Mouse (Mus musculus): ENCODE results near the gene Fh1. TPM values are rescaled to one million over a fixed set of nuclear protein-coding genes. Genes with fewer than 3 reads are reported as not detected.

Fh1 gene
- total and polyA plus RNA-seq, 3 experiments, result 257 to 594 (median 504) TPM

GRCm38 (mm10) chr1:175574129-175574528, 51.3 kb downstream of the Fh1 start:
- TF ChIP-seq CTCF (IDR thresholded peaks at IDR 0.05), result no peak
- no peak for TF ChIP-seq POLR2A (IDR thresholded peaks at IDR 0.05; ENCODE audit: insufficient read depth, low read depth, low read length)
- no peak for TF ChIP-seq EP300 (IDR thresholded peaks at IDR 0.05; ENCODE audit: insufficient read depth, low read depth, low read length)
- no peaks in the 10 kb centered on the region for H3K27me3 ChIP-seq (ENCODE audit: control insufficient read depth, insufficient read depth, low read length)
- H3K4me1 ChIP-seq (ENCODE audit: control insufficient read depth, insufficient read depth, low read length), result no peaks in the 10 kb centered on the region
- H3K9ac ChIP-seq (ENCODE audit: low read depth, low read length), result no peak overlapping the region
- H3K27ac ChIP-seq, result no peak overlapping the region
- no peaks in the 10 kb centered on the region for H3K36me3 ChIP-seq (ENCODE audit: control insufficient read depth, insufficient read depth, low read length)
- no peak overlapping the region for H3K4me3 ChIP-seq
- no peak for DNase-seq
- H3K79me2 ChIP-seq (replicated peaks; ENCODE audit: control insufficient read depth, insufficient read depth, low read length), result no peaks in the 10 kb centered on the region
- intact Hi-C loops (cut with DNase I), result no loop called here
- 70% methylated on average over 2 of the region's 2 CpGs for WGBS

GRCm38 (mm10) chr1:175565579-175566103, 59.8 kb downstream of the Fh1 start:
- Histone ChIP-seq H3K4me3 (no peak overlapping the region), H3K36me3 (ENCODE audit: control insufficient read depth, insufficient read depth, low read length) (no peaks in the 10 kb centered on the region), H3K4me1 (ENCODE audit: control insufficient read depth, insufficient read depth, low read length) (no peaks in the 10 kb centered on the region), H3K27me3 (ENCODE audit: control insufficient read depth, insufficient read depth, low read length) (no peaks in the 10 kb centered on the region), H3K79me2 (replicated peaks; ENCODE audit: control insufficient read depth, insufficient read depth, low read length) (no peaks in the 10 kb centered on the region), H3K27ac (no peak overlapping the region), H3K9ac (ENCODE audit: low read depth, low read length) (no peak overlapping the region)
- intact Hi-C loops (cut with DNase I), result no loop called here
- TF ChIP-seq POLR2A (IDR thresholded peaks at IDR 0.05; ENCODE audit: insufficient read depth, low read depth, low read length) (no peak), EP300 (IDR thresholded peaks at IDR 0.05; ENCODE audit: insufficient read depth, low read depth, low read length) (no peak), CTCF (IDR thresholded peaks at IDR 0.05) (no peak)
- WGBS, result 66% methylated on average over 6 of the region's 6 CpGs
- no peak for DNase-seq

DNA sequence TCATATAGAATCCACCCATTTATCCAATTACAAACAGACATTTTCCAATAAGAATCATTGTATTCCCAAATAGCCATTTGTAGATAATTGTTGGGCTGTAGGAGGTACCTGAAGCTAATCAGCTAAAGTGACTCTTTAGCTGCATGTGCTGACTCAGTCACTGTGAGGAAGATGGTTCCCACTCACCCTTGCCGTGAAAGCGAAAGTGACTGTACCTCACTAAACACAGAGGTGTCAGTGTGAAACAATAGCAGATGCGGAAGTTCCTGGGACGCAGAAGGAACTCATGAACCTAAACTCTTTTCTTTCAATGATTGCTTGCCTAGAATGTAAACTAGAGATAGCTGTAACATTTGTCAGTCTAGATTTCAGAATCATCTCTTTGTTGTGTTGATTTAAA, 61.1 kb downstream of the Fh1 start:
- Histone ChIP-seq H3K4me3 (no peak overlapping the region), H3K27ac (no peak overlapping the region), H3K79me2 (replicated peaks; ENCODE audit: control insufficient read depth, insufficient read depth, low read length) (no peaks in the 10 kb centered on the region), H3K36me3 (ENCODE audit: control insufficient read depth, insufficient read depth, low read length) (no peaks in the 10 kb centered on the region), H3K9ac (ENCODE audit: low read depth, low read length) (no peak overlapping the region), H3K4me1 (ENCODE audit: control insufficient read depth, insufficient read depth, low read length) (no peaks in the 10 kb centered on the region), H3K27me3 (ENCODE audit: control insufficient read depth, insufficient read depth, low read length) (no peaks in the 10 kb centered on the region)
- intact Hi-C loops (cut with DNase I), result no loop called here
- 83% methylated on average over 4 of the region's 4 CpGs for WGBS
- DNase-seq, result no peak
- TF ChIP-seq CTCF (IDR thresholded peaks at IDR 0.05), result no peak
- TF ChIP-seq EP300 (IDR thresholded peaks at IDR 0.05; ENCODE audit: insufficient read depth, low read depth, low read length), result no peak

- Histone ChIP-seq H3K9ac (ENCODE audit: low read depth, low read length) (no peak overlapping the region), H3K27ac (no peak overlapping the region), H3K27me3 (ENCODE audit: control insufficient read depth, insufficient read depth, low read length) (no peaks in the 10 kb centered on the region), H3K4me1 (ENCODE audit: control insufficient read depth, insufficient read depth, low read length) (no peaks in the 10 kb centered on the region), H3K36me3 (ENCODE audit: control insufficient read depth, insufficient read depth, low read length) (no peaks in the 10 kb centered on the region), H3K79me2 (replicated peaks; ENCODE audit: control insufficient read depth, insufficient read depth, low read length) (no peaks in the 10 kb centered on the region), H3K4me3 (no peak overlapping the region)
- intact Hi-C loops (cut with DNase I), result no loop called here
- DNase-seq, result no peak
- WGBS, result 88% methylated on average over 2 of the region's 2 CpGs
- TF ChIP-seq EP300 (IDR thresholded peaks at IDR 0.05; ENCODE audit: insufficient read depth, low read depth, low read length) (no peak), CTCF (IDR thresholded peaks at IDR 0.05) (no peak), POLR2A (IDR thresholded peaks at IDR 0.05; ENCODE audit: insufficient read depth, low read depth, low read length) (no peak)
Observed at GRCm38 (mm10) chr1:175562379-175562778, 63.1 kb downstream of the Fh1 start.

GRCm38 (mm10) chr1:175561806-175562205, 63.6 kb downstream of the Fh1 start:
- no peak overlapping the region for H3K9ac ChIP-seq (ENCODE audit: low read depth, low read length)
- H3K4me1 ChIP-seq (ENCODE audit: control insufficient read depth, insufficient read depth, low read length), result no peaks in the 10 kb centered on the region
- no peaks in the 10 kb centered on the region for H3K27me3 ChIP-seq (ENCODE audit: control insufficient read depth, insufficient read depth, low read length)
- no peak for TF ChIP-seq POLR2A (IDR thresholded peaks at IDR 0.05; ENCODE audit: insufficient read depth, low read depth, low read length)
- TF ChIP-seq EP300 (IDR thresholded peaks at IDR 0.05; ENCODE audit: insufficient read depth, low read depth, low read length), result no peak
- no peak for TF ChIP-seq CTCF (IDR thresholded peaks at IDR 0.05)
- H3K36me3 ChIP-seq (ENCODE audit: control insufficient read depth, insufficient read depth, low read length), result no peaks in the 10 kb centered on the region
- DNase-seq, result no peak
- no peak overlapping the region for H3K27ac ChIP-seq
- intact Hi-C loops (cut with DNase I), result no loop called here
- H3K79me2 ChIP-seq (replicated peaks; ENCODE audit: control insufficient read depth, insufficient read depth, low read length), result no peaks in the 10 kb centered on the region
- H3K4me3 ChIP-seq, result no peak overlapping the region

- Histone ChIP-seq H3K36me3 (ENCODE audit: control insufficient read depth, insufficient read depth, low read length) (no peaks in the 10 kb centered on the region), H3K9ac (ENCODE audit: low read depth, low read length) (no peak overlapping the region), H3K27ac (no peak overlapping the region), H3K4me3 (no peak overlapping the region), H3K4me1 (ENCODE audit: control insufficient read depth, insufficient read depth, low read length) (no peaks in the 10 kb centered on the region), H3K79me2 (replicated peaks; ENCODE audit: control insufficient read depth, insufficient read depth, low read length) (no peaks in the 10 kb centered on the region), H3K27me3 (ENCODE audit: control insufficient read depth, insufficient read depth, low read length) (no peaks in the 10 kb centered on the region)
- TF ChIP-seq EP300 (IDR thresholded peaks at IDR 0.05; ENCODE audit: insufficient read depth, low read depth, low read length) (no peak), POLR2A (IDR thresholded peaks at IDR 0.05; ENCODE audit: insufficient read depth, low read depth, low read length) (no peak), CTCF (IDR thresholded peaks at IDR 0.05) (no peak)
- 88% methylated on average over 1 of the region's 1 CpGs for WGBS
- DNase-seq, result no peak
- intact Hi-C loops (cut with DNase I), result no loop called here
Observed at GRCm38 (mm10) chr1:175554641-175555040, 70.8 kb downstream of the Fh1 start.
